In genomic region chr11:60540002-60540610, GRCm38 (mm10) we compare ENCODE assay signal across 8 mouse cellular contexts. TPM values are rescaled to one million over a fixed set of nuclear protein-coding genes. Genes with fewer than 3 reads are reported as not detected.
DNase-seq lines count a peak whose midpoint lies in the region; ATAC-seq and TF ChIP-seq lines count a peak whose summit lies in the region.

No protein-coding gene starts in this region.

- H3K9me3 ChIP-seq in G1E (replicated peaks) = no peaks in the 10 kb centered on the region
- no peaks in the 10 kb centered on the region for H3K9me3 ChIP-seq in forebrain, embryonic 16.5 days (ENCODE audit: control insufficient read depth, low read length)
- H3K9me3 ChIP-seq in intestine, embryonic 14.5 days (ENCODE audit: control insufficient read depth, low read length) = no peaks in the 10 kb centered on the region
- no peaks in the 10 kb centered on the region for H3K9me3 ChIP-seq in limb, embryonic 15.5 days
- no peaks in the 10 kb centered on the region for H3K9me3 ChIP-seq in neural tube, embryonic 12.5 days

- DNase-seq in adrenal gland, adult 2 months = peak; percentile 79
- no peak for DNase-seq in adrenal gland, postnatal 4 days (ENCODE audit: low spot score in 2 of 2)
- DNase-seq in G1E (ENCODE audit: low spot score) = no peak
- no peak for DNase-seq in intestine, embryonic 14.5 days (ENCODE audit: low spot score)
- no peak for DNase-seq in spleen, postnatal 14 days (ENCODE audit: low spot score in 2 of 2)

- TF ChIP-seq CTCF in G1E (IDR thresholded peaks at IDR 0.05; ENCODE audit: low read depth, low read length) = no peak

- H3K4me1 ChIP-seq in G1E (ENCODE audit: insufficient read depth, low read depth, low read length) = peaks cover 60% of the 10 kb centered on the region
- H3K4me1 ChIP-seq in forebrain, embryonic 16.5 days (replicated peaks; ENCODE audit: control insufficient read depth, insufficient read depth, low read length) = peaks cover 47% of the 10 kb centered on the region
- peaks cover 48% of the 10 kb centered on the region for H3K4me1 ChIP-seq in intestine, embryonic 14.5 days (replicated peaks; ENCODE audit: control insufficient read depth, insufficient read depth, low read length)
- H3K4me1 ChIP-seq in limb, embryonic 15.5 days = peaks cover 44% of the 10 kb centered on the region
- peaks cover 51% of the 10 kb centered on the region for H3K4me1 ChIP-seq in neural tube, embryonic 12.5 days

- H3K36me3 ChIP-seq in G1E (replicated peaks) = peaks cover 54% of the 10 kb centered on the region
- 0 out of 2 replicates have a peak, but pooled peaks cover 2% of the 10 kb centered on the region for H3K36me3 ChIP-seq in forebrain, embryonic 16.5 days (ENCODE audit: control insufficient read depth, insufficient read depth)
- peaks cover 24% of the 10 kb centered on the region for H3K36me3 ChIP-seq in intestine, embryonic 14.5 days (ENCODE audit: control insufficient read depth, insufficient read depth, low read length)
- H3K36me3 ChIP-seq in limb, embryonic 15.5 days = peaks cover 11% of the 10 kb centered on the region; the same call in 1 of the 2 replicates
- peaks cover 2% of the 10 kb centered on the region; the same call in 1 of the 2 replicates for H3K36me3 ChIP-seq in neural tube, embryonic 12.5 days

- H3K4me2 ChIP-seq in forebrain, embryonic 16.5 days (ENCODE audit: low read length) = peak overlapping the region; percentile 72
- peak overlapping the region; percentile 81 for H3K4me2 ChIP-seq in intestine, embryonic 14.5 days (ENCODE audit: low read length)
- peak overlapping the region; percentile 89 for H3K4me2 ChIP-seq in limb, embryonic 15.5 days
- H3K4me2 ChIP-seq in neural tube, embryonic 12.5 days (replicated peaks) = peak overlapping the region; percentile 99

- 7% methylated on average over 4 of the region's 4 CpGs for WGBS in forebrain, embryonic 16.5 days
- WGBS in intestine, embryonic 14.5 days = 3% methylated on average over 4 of the region's 4 CpGs
- 2% methylated on average over 4 of the region's 4 CpGs for WGBS in limb, embryonic 15.5 days
- 16% methylated on average over 4 of the region's 4 CpGs for WGBS in neural tube, embryonic 12.5 days

- H3K9ac ChIP-seq in forebrain, embryonic 16.5 days (replicated peaks; ENCODE audit: low read depth, low read length) = peak overlapping the region; percentile 44
- peak overlapping the region; percentile 40 for H3K9ac ChIP-seq in intestine, embryonic 14.5 days (ENCODE audit: low read length)
- 0 out of 2 replicates have a peak overlapping the region, but pooled peaks have one; percentile 28 for H3K9ac ChIP-seq in limb, embryonic 15.5 days
- H3K9ac ChIP-seq in neural tube, embryonic 12.5 days = peak overlapping the region; percentile 33

- no peak for ATAC-seq in G1E (ENCODE audit: extremely low read depth, insufficient number of reproducible peaks, low FRiP score, poor library complexity, severe bottlenecking)
- ATAC-seq in forebrain, embryonic 16.5 days = no peak
- no peak for ATAC-seq in intestine, embryonic 14.5 days (replicated peaks; ENCODE audit: low FRiP score, low TSS enrichment, low read depth)
- ATAC-seq in limb, embryonic 15.5 days (ENCODE audit: insufficient number of reproducible peaks, low FRiP score, low TSS enrichment, low read depth) = no peak
- no peak for ATAC-seq in neural tube, embryonic 12.5 days (ENCODE audit: low FRiP score, low read depth)

- no peaks in the 10 kb centered on the region for H3K27me3 ChIP-seq in G1E (ENCODE audit: insufficient read depth, low read length)
- H3K27me3 ChIP-seq in forebrain, embryonic 16.5 days (replicated peaks; ENCODE audit: control insufficient read depth, insufficient read depth, low read length) = no peaks in the 10 kb centered on the region
- H3K27me3 ChIP-seq in intestine, embryonic 14.5 days (replicated peaks; ENCODE audit: control insufficient read depth, insufficient read depth, low read length) = no peaks in the 10 kb centered on the region
- no peaks in the 10 kb centered on the region for H3K27me3 ChIP-seq in limb, embryonic 15.5 days
- no peaks in the 10 kb centered on the region for H3K27me3 ChIP-seq in neural tube, embryonic 12.5 days (replicated peaks)

- no peak overlapping the region for H3K27ac ChIP-seq in forebrain, embryonic 16.5 days (ENCODE audit: low read length)
- peak overlapping the region; percentile 14; the same call in 1 of the 2 replicates for H3K27ac ChIP-seq in intestine, embryonic 14.5 days (ENCODE audit: low read depth)
- H3K27ac ChIP-seq in limb, embryonic 15.5 days = peak overlapping the region; percentile 38
- no peak overlapping the region for H3K27ac ChIP-seq in neural tube, embryonic 12.5 days

- peak overlapping the region; percentile 96 for H3K4me3 ChIP-seq in G1E (ENCODE audit: low read depth, low read length)
- peak overlapping the region; percentile 37 for H3K4me3 ChIP-seq in forebrain, embryonic 16.5 days (replicated peaks; ENCODE audit: low read length)
- H3K4me3 ChIP-seq in intestine, embryonic 14.5 days (ENCODE audit: low read depth, low read length) = peak overlapping the region; percentile 61
- peak overlapping the region; percentile 37 for H3K4me3 ChIP-seq in limb, embryonic 15.5 days
- H3K4me3 ChIP-seq in neural tube, embryonic 12.5 days = peak overlapping the region; percentile 34

RNA-seq across cellular contexts. Expression of gene Alkbh5, which starts 3.9 kb away (rescaled TPM):
- 10 to 100 TPM; 93.8 to 98.1 TPM for total RNA-seq in adrenal gland, adult 2 months (2021)
- 37.9 and 39.3 TPM in 2 replicates for polyA plus RNA-seq in adrenal gland, adult 2 months (2012; rRNA removed)
- total RNA-seq in adrenal gland, postnatal 4 days (2021) = 10 to 100 TPM; 85.6 to 86.2 TPM
- total RNA-seq in G1E (2014; fragmentation: Nextera tagmentation) = 97.2 and 109 TPM in 2 replicates
- total RNA-seq in G1E (2017) = 43.5 and 46.5 TPM in 2 replicates
- polyA plus RNA-seq in G1E (2012) = 33.8 and 39.3 TPM in 2 replicates
- polyA plus RNA-seq in forebrain, embryonic 16.5 days (2015; fragmentation: Nextera tagmentation; extraction: Ambion mirVana) = 24.2 and 25.9 TPM in 2 replicates
- polyA plus RNA-seq in intestine, embryonic 14.5 days (2014; fragmentation: Nextera tagmentation; extraction: Ambion mirVana) = 35.4 and 36.2 TPM in 2 replicates
- polyA plus RNA-seq in limb, embryonic 15.5 days (2015; fragmentation: Nextera tagmentation; extraction: Ambion mirVana) = 33.1 and 37.7 TPM in 2 replicates
- polyA plus RNA-seq in neural tube, embryonic 12.5 days (2016; fragmentation: Nextera tagmentation; extraction: Ambion mirVana) = 28.5 and 34.9 TPM in 2 replicates

Comparison
In these comparisons a context has a peak if more than half of its experiments do, and no peak if none do; other contexts are left out.
1. H3K4me3 ChIP-seq: peak in every context shown above with its lines; median percentile 96 in G1E; 61 in intestine, embryonic 14.5 days; 37 in forebrain, embryonic 16.5 days; 37 in limb, embryonic 15.5 days; 34 in neural tube, embryonic 12.5 days.
2. H3K27ac ChIP-seq: peak in intestine, embryonic 14.5 days (single experiment) and limb, embryonic 15.5 days (single experiment); none in forebrain, embryonic 16.5 days (single experiment) and neural tube, embryonic 12.5 days (single experiment).
3. Peak in every context shown above with its lines, with median percentiles within 50 percentile points of each other: H3K4me2 ChIP-seq and H3K9ac ChIP-seq.